Mouse (Mus musculus) midbrain, embryonic 14.5 days (tissue): ENCODE measurements around the gene 1520401A03Rik. TPM values are rescaled to one million over a fixed set of nuclear protein-coding genes. Genes with fewer than 3 reads are reported as not detected.
A peak's percentile ranks its signal among the peaks of the same experiment; 100 is the strongest.

ENCODE experiments used
- ATAC-seq: fragments of 200-750 bp; cut with Nextera tagmentation; 2 replicates; pipeline ENCODE4 v1.8.0; 2017; ENCODE audit warnings: moderate number of reproducible peaks, moderate library complexity; ENCODE audit not compliant: low FRiP score, low TSS enrichment
- DNase-seq: peaks from one replicate; pipeline ENCODE4 v3.0.0-alpha.2; 2015
- H3K27ac ChIP-seq: fragments of 300-500 bp; sonication (generic); replicated peaks from 2 replicates; pipeline ENCODE4 v1.5.1; 2014; ENCODE audit warnings: mild to moderate bottlenecking, low read depth, low read length, moderate library complexity
- H3K27me3 ChIP-seq: fragments of 300-500 bp; sonication (generic); 2 replicates; pipeline ENCODE4 v1.6.1; 2014; ENCODE audit warnings: low read length, control low read depth, mixed read lengths; ENCODE audit not compliant: control insufficient read depth, insufficient read depth
- H3K36me3 ChIP-seq: fragments of 300-500 bp; sonication (generic); 2 replicates; pipeline ENCODE4 v1.6.1; 2014; ENCODE audit warnings: low read length, control low read depth; ENCODE audit not compliant: control insufficient read depth, insufficient read depth
- H3K4me1 ChIP-seq: fragments of 300-500 bp; sonication (generic); 2 replicates; pipeline ENCODE4 v1.6.1; 2014; ENCODE audit warnings: mild to moderate bottlenecking, antibody characterized with exemption, low read length, control low read depth; ENCODE audit not compliant: control insufficient read depth, insufficient read depth
- H3K4me2 ChIP-seq: fragments of 300-500 bp; sonication (generic); 2 replicates; pipeline ENCODE4 v1.6.1; 2014; ENCODE audit warnings: mild to moderate bottlenecking, low read length, moderate library complexity
- H3K4me3 ChIP-seq: fragments of 300-500 bp; sonication (generic); replicated peaks from 2 replicates; pipeline ENCODE4 v1.5.1; 2014; ENCODE audit warnings: low read depth, low read length
- H3K9ac ChIP-seq: fragments of 300-500 bp; sonication (generic); replicated peaks from 2 replicates; pipeline ENCODE4 v1.6.1; 2014; ENCODE audit warnings: mild to moderate bottlenecking, low read length, moderate library complexity
- H3K9me3 ChIP-seq: fragments of 300-500 bp; sonication (generic); 2 replicates; pipeline ENCODE4 v1.6.1; 2016; ENCODE audit warnings: low read length, control low read depth, mixed read lengths; ENCODE audit not compliant: control insufficient read depth
- WGBS: fragments of 180-500 bp; shearing (Covaris S2); extraction: QIAGEN DNeasy Blood & Tissue Kit; methylation state at CpG from one replicate; pipeline ENCODE4 v1.1.7; 2014; 5-methylcytosine and 5-hydroxymethylcytosine counted together
- polyA plus RNA-seq: library from polyadenylated mRNA; unstranded; fragments of >200 nt; fragmentation: Nextera tagmentation; extraction: Ambion mirVana; gene quantifications from 2 replicates; pipeline ENCODE4 v1.2.1, GENCODE M21; 2014

1520401A03Rik gene
- polyA plus RNA-seq, 1 experiment from 2014 or later: not detected

- no peak overlapping the region for H3K27ac ChIP-seq
- no peak overlapping the region for H3K4me3 ChIP-seq
- no peak for ATAC-seq
- H3K9me3 ChIP-seq: no peaks in the 10 kb centered on the region
- no peak overlapping the region for H3K9ac ChIP-seq
- H3K36me3 ChIP-seq: peaks cover 94% of the 10 kb centered on the region
- 60% methylated on average over 8 of the region's 8 CpGs for WGBS
- no peaks in the 10 kb centered on the region for H3K4me1 ChIP-seq
- H3K4me2 ChIP-seq: no peak overlapping the region
- no peaks in the 10 kb centered on the region for H3K27me3 ChIP-seq
- DNase-seq: no peak
These were observed 36.2 kb upstream of the 1520401A03Rik start for GRCm38 (mm10) chr17:23758801-23759200.

DNA sequence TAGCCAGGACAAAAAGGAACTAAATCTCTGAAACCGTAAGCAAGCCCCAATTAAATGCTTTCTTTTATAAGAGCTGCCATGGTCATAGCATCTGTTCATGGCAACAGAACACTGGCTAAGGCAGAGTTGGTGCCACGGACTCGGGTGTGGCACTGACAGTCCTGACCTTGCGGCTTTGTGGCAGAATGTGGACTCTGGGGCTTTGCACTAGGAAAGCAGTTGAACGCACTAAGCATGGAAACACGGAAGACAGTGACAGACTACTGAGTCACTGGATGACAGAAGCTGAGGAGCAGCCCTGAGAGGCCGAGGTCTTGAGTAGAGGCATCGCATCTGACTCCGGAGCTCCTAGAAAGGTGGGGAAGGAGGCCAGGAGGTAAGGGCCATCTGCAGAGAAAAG lies 35.0 kb upstream of the 1520401A03Rik start:
- WGBS: 95% methylated on average over 9 of the region's 9 CpGs
- Histone ChIP-seq H3K27me3 (no peaks in the 10 kb centered on the region), H3K27ac (no peak overlapping the region), H3K4me3 (no peak overlapping the region), H3K4me1 (no peaks in the 10 kb centered on the region), H3K9ac (no peak overlapping the region), H3K4me2 (no peak overlapping the region), H3K36me3 (peaks cover 97% of the 10 kb centered on the region), H3K9me3 (no peaks in the 10 kb centered on the region)
- ATAC-seq (no peak), DNase-seq (no peak)

DNA sequence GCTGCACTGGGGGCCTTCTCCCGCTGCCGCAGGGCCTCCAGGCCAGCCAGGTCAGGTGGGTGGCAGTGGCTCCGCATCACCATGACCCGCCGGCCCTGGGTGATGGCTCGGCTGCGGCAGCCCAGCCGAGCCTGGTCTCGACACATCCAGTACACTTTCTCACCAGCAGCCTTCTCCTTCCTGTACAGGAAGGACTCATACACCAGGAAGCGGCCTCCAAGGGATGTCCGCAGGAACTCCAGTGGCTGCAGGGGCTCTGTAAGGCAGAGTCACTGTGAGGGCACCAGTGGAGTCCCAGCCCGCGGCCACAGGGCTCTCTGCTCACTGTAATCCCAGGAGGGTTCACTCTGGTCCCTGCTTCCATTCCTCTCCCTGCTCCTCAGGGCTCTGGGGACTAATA lies 33.1 kb upstream of the 1520401A03Rik start:
- no peaks in the 10 kb centered on the region for H3K27me3 ChIP-seq
- 95% methylated on average over 13 of the region's 13 CpGs for WGBS
- ATAC-seq: no peak
- DNase-seq: no peak
- no peak overlapping the region for H3K4me2 ChIP-seq
- H3K27ac ChIP-seq: no peak overlapping the region
- peaks cover 97% of the 10 kb centered on the region for H3K36me3 ChIP-seq
- no peaks in the 10 kb centered on the region for H3K9me3 ChIP-seq
- H3K9ac ChIP-seq: no peak overlapping the region
- no peaks in the 10 kb centered on the region for H3K4me1 ChIP-seq
- H3K4me3 ChIP-seq: no peak overlapping the region

- 81% methylated on average over 11 of the region's 11 CpGs for WGBS
These were observed 27.0 kb upstream of the 1520401A03Rik start for GRCm38 (mm10) chr17:23749400-23750191.

GRCm38 (mm10) chr17:23748631-23749391 lies 26.2 kb upstream of the 1520401A03Rik start:
- H3K9me3 ChIP-seq: no peaks in the 10 kb centered on the region
- ATAC-seq (no peak), DNase-seq (peak; percentile 88)
- H3K4me2 ChIP-seq: no peak overlapping the region
- peaks cover 30% of the 10 kb centered on the region for H3K27me3 ChIP-seq
- H3K4me1 ChIP-seq: peaks cover 15% of the 10 kb centered on the region
- H3K36me3 ChIP-seq: peaks cover 35% of the 10 kb centered on the region
- H3K27ac ChIP-seq: no peak overlapping the region
- H3K4me3 ChIP-seq: no peak overlapping the region
- no peak overlapping the region for H3K9ac ChIP-seq
- WGBS: 41% methylated on average over 10 of the region's 10 CpGs

More at GRCm38 (mm10) chr17:23749400-23750191, 27.0 kb upstream of the 1520401A03Rik start:
- H3K4me2 ChIP-seq: no peak overlapping the region
- no peak overlapping the region for H3K9ac ChIP-seq
- H3K36me3 ChIP-seq: peaks cover 42% of the 10 kb centered on the region
- no peak for DNase-seq
- H3K4me1 ChIP-seq: peaks cover 14% of the 10 kb centered on the region
- no peak for ATAC-seq
- H3K27me3 ChIP-seq: peaks cover 24% of the 10 kb centered on the region
- H3K9me3 ChIP-seq: no peaks in the 10 kb centered on the region
- no peak overlapping the region for H3K27ac ChIP-seq
- H3K4me3 ChIP-seq: no peak overlapping the region

DNA sequence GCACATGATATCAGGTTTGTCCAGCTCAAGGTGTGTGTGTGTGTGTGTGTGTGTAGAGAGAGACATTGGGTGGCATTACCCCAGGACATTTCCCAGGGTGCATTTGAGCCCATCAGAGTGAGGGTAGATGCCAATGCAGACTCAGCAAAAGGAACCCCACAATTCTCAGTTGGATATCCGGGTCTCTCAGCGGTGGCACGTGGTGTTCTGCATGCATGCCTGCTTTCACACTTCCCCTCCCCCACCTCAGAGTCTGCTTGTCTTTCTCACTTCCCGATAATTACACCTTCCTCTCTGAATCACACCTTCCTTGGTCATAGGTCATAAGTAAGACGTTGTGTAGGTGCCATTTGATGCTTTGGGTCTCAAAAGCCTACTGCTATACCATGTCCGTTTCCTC lies 25.4 kb upstream of the 1520401A03Rik start:
- DNase-seq: no peak
- Histone ChIP-seq H3K36me3 (peaks cover 27% of the 10 kb centered on the region), H3K9me3 (no peaks in the 10 kb centered on the region), H3K9ac (no peak overlapping the region), H3K4me3 (no peak overlapping the region), H3K27me3 (peaks cover 38% of the 10 kb centered on the region), H3K27ac (no peak overlapping the region), H3K4me2 (no peak overlapping the region), H3K4me1 (peaks cover 15% of the 10 kb centered on the region)
- no peak for ATAC-seq
- WGBS: 49% methylated on average over 6 of the region's 6 CpGs

DNA sequence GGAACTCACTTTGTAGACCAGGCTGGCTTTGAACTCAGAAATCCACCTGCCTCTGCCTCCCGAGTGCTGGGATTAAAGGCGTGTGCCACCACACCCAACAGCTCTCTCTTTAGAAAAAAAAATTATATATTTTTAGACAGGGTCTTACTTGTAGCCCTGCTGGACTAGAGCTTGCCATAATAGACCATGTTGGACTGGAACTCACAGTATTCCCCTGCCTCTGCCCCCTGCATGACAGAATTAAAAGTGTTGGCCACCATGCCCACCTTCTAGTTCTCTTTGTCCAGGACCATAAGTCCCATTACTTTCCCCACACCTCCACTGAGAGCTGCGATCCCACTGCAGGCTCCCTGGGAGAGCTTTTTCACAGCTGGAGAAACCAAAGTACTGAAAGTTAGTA lies 24.9 kb upstream of the 1520401A03Rik start:
- H3K4me2 ChIP-seq: no peak overlapping the region
- no peak for ATAC-seq
- no peak overlapping the region for H3K27ac ChIP-seq
- peaks cover 21% of the 10 kb centered on the region for H3K36me3 ChIP-seq
- no peak for DNase-seq
- no peaks in the 10 kb centered on the region for H3K9me3 ChIP-seq
- no peak overlapping the region for H3K4me3 ChIP-seq
- H3K27me3 ChIP-seq: peaks cover 44% of the 10 kb centered on the region
- WGBS: 91% methylated on average over 3 of the region's 3 CpGs
- no peak overlapping the region for H3K9ac ChIP-seq
- H3K4me1 ChIP-seq: peaks cover 15% of the 10 kb centered on the region

GRCm38 (mm10) chr17:23746767-23747166 lies 24.2 kb upstream of the 1520401A03Rik start:
- no peak overlapping the region for H3K4me2 ChIP-seq
- WGBS: 85% methylated on average over 3 of the region's 3 CpGs
- H3K27ac ChIP-seq: no peak overlapping the region
- peaks cover 51% of the 10 kb centered on the region for H3K27me3 ChIP-seq
- no peak overlapping the region for H3K4me3 ChIP-seq
- DNase-seq: no peak
- no peak overlapping the region for H3K9ac ChIP-seq
- no peaks in the 10 kb centered on the region for H3K9me3 ChIP-seq
- H3K36me3 ChIP-seq: peaks cover 14% of the 10 kb centered on the region
- peaks cover 20% of the 10 kb centered on the region for H3K4me1 ChIP-seq
- no peak for ATAC-seq
